Mouse (Mus musculus): ENCODE data around the gene Rad51. TPM values are rescaled to one million over a fixed set of nuclear protein-coding genes. Genes with fewer than 3 reads are reported as not detected.
A peak's percentile ranks its signal among the peaks of the same experiment; 100 is the strongest.

Rad51 gene
- polyA plus RNA-seq (2015; fragmentation: Nextera tagmentation; extraction: Ambion mirVana): 33.1 and 41.2 TPM in 2 replicates

DNA sequence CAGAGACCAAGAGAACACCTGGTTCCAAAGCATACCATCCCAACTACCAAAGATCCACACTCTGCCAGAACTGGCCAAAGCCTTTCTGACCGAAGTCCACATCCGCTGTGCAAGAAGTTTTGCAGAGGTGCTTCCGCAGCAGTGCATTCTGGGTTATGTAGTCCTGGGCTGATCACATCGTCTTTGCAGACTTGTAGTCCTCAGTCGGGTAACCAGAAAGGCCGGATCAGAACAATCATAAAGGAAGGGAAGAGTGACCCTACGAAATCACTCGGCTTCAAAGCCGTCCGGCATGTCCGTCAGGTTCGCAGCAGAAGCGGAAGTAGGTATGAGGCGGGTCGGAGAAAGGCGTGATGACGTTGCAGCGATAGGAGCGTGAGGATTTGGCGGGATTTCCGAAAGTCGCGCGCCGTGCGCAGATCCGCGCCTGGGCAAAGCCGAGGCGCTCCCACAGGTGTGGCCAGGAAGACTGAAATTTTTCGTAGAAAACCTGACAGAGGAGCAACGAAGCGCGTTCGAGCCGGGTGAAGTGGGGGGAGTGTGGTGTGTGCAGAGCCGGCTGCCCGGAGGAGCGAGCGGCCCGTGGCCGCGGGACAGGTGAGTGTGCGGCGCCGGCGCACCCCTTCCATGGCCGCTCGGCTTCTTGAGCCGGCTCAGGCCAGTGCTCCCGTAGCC lies at the start of gene Rad51:
TSS of gene Rad51 (plus strand) at position 356 of the 675 bp plus-strand sequence.
- peak within 1 kb of the TSS; percentile 90 for H3K4me2 ChIP-seq (ENCODE audit: low read depth, low read length)
- H3K27ac ChIP-seq (ENCODE audit: low read length): peak within 1 kb of the TSS; percentile 97
- peak; percentile 96 for ATAC-seq
- peaks cover 9% of the 10 kb centered on the region for H3K4me1 ChIP-seq (ENCODE audit: control insufficient read depth, insufficient read depth, low read length)
- no peaks in the 10 kb centered on the region for H3K9me3 ChIP-seq (ENCODE audit: control insufficient read depth, low read length)
- H3K36me3 ChIP-seq (ENCODE audit: control insufficient read depth, insufficient read depth, low read length): peaks cover 4% of the 10 kb centered on the region; the same call in 1 of the 2 replicates
- peak within 1 kb of the TSS; percentile 75 for H3K9ac ChIP-seq (ENCODE audit: low read depth, low read length)
- no peaks in the 10 kb centered on the region for H3K27me3 ChIP-seq (replicated peaks; ENCODE audit: control insufficient read depth, insufficient read depth, low read length)
- H3K4me3 ChIP-seq (ENCODE audit: low read length): peak within 1 kb of the TSS; percentile 82
- under 1% methylated on average over 51 of the region's 51 CpGs for WGBS

DNA sequence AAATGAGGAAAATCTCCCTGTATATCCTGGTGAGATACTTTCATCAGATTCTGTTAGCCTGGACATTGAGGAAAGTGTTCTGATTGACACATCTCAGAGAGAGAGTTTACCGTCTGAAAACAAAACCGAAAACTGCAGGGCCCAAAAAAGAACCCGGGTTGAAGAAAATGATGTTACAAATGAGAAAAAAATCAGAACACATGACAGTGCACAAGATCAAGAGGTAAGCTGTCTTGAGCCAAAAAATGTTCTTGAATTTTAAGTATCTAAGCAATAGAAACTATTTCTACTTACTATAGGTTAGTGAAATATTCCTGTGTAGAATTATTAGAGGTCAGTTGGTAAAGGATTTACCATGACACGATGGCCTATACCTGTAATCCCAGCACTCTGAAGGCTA lies 40.2 kb upstream of the Rad51 start:
- Histone ChIP-seq H3K4me2 (ENCODE audit: low read depth, low read length) (no peak overlapping the region), H3K4me1 (ENCODE audit: control insufficient read depth, insufficient read depth, low read length) (no peaks in the 10 kb centered on the region), H3K4me3 (ENCODE audit: low read length) (no peak overlapping the region), H3K27ac (ENCODE audit: low read length) (no peak overlapping the region), H3K27me3 (replicated peaks; ENCODE audit: control insufficient read depth, insufficient read depth, low read length) (no peaks in the 10 kb centered on the region), H3K36me3 (ENCODE audit: control insufficient read depth, insufficient read depth, low read length) (peaks cover 4% of the 10 kb centered on the region; the same call in 1 of the 2 replicates), H3K9me3 (ENCODE audit: control insufficient read depth, low read length) (no peaks in the 10 kb centered on the region), H3K9ac (ENCODE audit: low read depth, low read length) (no peak overlapping the region)
- WGBS: 88% methylated on average over 4 of the region's 4 CpGs
- ATAC-seq: no peak

DNA sequence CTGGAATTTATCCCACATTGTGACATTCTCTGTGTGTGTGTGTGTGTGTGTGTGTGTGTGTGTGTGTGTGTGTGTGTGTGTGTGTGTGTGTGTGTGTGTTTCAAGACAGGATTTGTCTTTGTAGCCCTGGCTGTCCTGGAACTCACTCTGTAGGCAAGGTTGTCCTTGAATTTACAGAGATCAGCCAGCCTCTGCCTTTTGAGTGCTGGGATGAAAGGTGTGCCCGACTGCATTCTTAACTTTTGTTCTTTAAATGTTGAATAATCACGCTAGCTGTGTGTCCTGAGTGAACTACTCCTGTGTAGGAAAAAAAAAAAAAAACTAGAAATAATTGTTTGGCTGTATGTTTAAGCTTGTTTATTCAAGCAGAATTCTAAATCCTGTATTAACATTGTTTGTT lies 26.4 kb upstream of the Rad51 start:
- Histone ChIP-seq H3K36me3 (ENCODE audit: control insufficient read depth, insufficient read depth, low read length) (peaks cover 3% of the 10 kb centered on the region; the same call in 1 of the 2 replicates), H3K4me2 (ENCODE audit: low read depth, low read length) (no peak overlapping the region), H3K4me3 (ENCODE audit: low read length) (no peak overlapping the region), H3K4me1 (ENCODE audit: control insufficient read depth, insufficient read depth, low read length) (no peaks in the 10 kb centered on the region), H3K9me3 (ENCODE audit: control insufficient read depth, low read length) (no peaks in the 10 kb centered on the region), H3K9ac (ENCODE audit: low read depth, low read length) (no peak overlapping the region), H3K27ac (ENCODE audit: low read length) (no peak overlapping the region), H3K27me3 (replicated peaks; ENCODE audit: control insufficient read depth, insufficient read depth, low read length) (no peaks in the 10 kb centered on the region)
- WGBS: 91% methylated on average over 2 of the region's 2 CpGs
- no peak for ATAC-seq

DNA sequence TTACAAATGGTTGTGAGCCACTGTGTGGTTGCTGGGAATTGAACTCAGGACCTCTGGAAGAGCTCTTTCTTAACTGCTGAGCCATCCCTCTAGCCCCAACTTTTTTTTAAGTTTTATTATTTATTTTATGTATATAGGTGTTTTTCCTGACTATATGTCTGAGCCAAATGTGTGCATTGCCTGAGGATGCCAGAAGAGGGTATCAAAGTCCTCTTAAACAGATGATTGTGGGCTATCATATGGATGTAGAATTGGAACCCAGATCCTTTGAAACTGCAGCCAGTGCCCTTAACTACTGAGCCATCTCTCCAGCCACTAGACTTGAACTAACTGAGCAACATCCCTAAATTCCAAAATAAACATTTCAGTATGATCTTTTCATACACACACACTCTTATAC lies 11.0 kb upstream of the Rad51 start:
- no peak overlapping the region for H3K27ac ChIP-seq (ENCODE audit: low read length)
- H3K9ac ChIP-seq (ENCODE audit: low read depth, low read length): no peak overlapping the region
- H3K9me3 ChIP-seq (ENCODE audit: control insufficient read depth, low read length): no peaks in the 10 kb centered on the region
- no peak overlapping the region for H3K4me3 ChIP-seq (ENCODE audit: low read length)
- H3K4me1 ChIP-seq (ENCODE audit: control insufficient read depth, insufficient read depth, low read length): no peaks in the 10 kb centered on the region
- ATAC-seq: no peak
- peaks cover 9% of the 10 kb centered on the region; the same call in 1 of the 2 replicates for H3K36me3 ChIP-seq (ENCODE audit: control insufficient read depth, insufficient read depth, low read length)
- no peaks in the 10 kb centered on the region for H3K27me3 ChIP-seq (replicated peaks; ENCODE audit: control insufficient read depth, insufficient read depth, low read length)
- no peak overlapping the region for H3K4me2 ChIP-seq (ENCODE audit: low read depth, low read length)

DNA sequence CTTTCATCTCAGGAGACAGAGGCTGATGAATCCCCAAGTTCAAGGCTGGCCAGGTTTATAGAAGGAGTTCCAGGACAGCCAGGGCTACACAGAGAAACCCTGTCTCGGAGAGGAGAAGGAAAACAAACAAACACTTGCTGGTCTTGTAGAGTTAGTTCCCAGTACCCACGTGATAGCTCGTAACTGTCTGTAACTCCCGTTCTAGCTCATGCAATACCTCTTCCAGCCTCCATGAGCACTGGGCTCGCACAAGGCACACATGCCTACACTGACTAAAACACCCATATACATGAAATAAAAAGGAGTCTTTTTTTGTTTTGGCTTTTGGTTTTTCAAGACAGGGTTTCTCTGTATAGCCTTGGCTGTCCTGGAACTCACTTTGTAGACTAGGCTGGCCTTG lies 6.0 kb upstream of the Rad51 start:
- H3K9ac ChIP-seq (ENCODE audit: low read depth, low read length): no peak overlapping the region
- peaks cover 9% of the 10 kb centered on the region; the same call in 1 of the 2 replicates for H3K36me3 ChIP-seq (ENCODE audit: control insufficient read depth, insufficient read depth, low read length)
- no peak overlapping the region for H3K4me2 ChIP-seq (ENCODE audit: low read depth, low read length)
- H3K27me3 ChIP-seq (replicated peaks; ENCODE audit: control insufficient read depth, insufficient read depth, low read length): no peaks in the 10 kb centered on the region
- H3K27ac ChIP-seq (ENCODE audit: low read length): no peak overlapping the region
- ATAC-seq: no peak
- no peaks in the 10 kb centered on the region for H3K9me3 ChIP-seq (ENCODE audit: control insufficient read depth, low read length)
- WGBS: 79% methylated on average over 5 of the region's 5 CpGs
- no peak overlapping the region for H3K4me3 ChIP-seq (ENCODE audit: low read length)
- no peaks in the 10 kb centered on the region for H3K4me1 ChIP-seq (ENCODE audit: control insufficient read depth, insufficient read depth, low read length)

DNA sequence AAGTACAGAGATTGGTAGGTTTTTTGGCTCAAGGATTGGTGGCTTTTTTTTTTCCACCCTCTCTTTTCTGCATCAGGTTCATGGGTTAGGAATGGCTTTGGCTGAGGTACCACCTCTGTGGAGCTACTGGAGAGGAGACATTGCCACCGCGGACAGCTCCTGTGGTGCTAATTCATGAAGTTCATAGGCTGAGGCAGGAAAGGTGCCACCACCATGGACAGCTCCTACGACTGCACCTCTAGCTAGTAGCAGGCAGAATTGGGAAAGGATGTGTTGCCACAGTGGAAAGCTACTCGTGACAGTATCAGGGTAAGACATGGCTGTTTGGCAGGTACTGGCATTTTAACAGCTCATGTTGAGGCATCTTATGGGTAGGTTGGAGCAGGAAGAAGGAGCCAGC lies 4.0 kb upstream of the Rad51 start:
- WGBS: 54% methylated on average over 4 of the region's 4 CpGs
- ATAC-seq: no peak
- Histone ChIP-seq H3K36me3 (ENCODE audit: control insufficient read depth, insufficient read depth, low read length) (no peaks in the 10 kb centered on the region), H3K4me1 (ENCODE audit: control insufficient read depth, insufficient read depth, low read length) (peaks cover 5% of the 10 kb centered on the region), H3K27ac (ENCODE audit: low read length) (no peak overlapping the region), H3K9me3 (ENCODE audit: control insufficient read depth, low read length) (no peaks in the 10 kb centered on the region), H3K4me2 (ENCODE audit: low read depth, low read length) (no peak overlapping the region), H3K27me3 (replicated peaks; ENCODE audit: control insufficient read depth, insufficient read depth, low read length) (no peaks in the 10 kb centered on the region), H3K4me3 (ENCODE audit: low read length) (no peak overlapping the region), H3K9ac (ENCODE audit: low read depth, low read length) (no peak overlapping the region)

DNA sequence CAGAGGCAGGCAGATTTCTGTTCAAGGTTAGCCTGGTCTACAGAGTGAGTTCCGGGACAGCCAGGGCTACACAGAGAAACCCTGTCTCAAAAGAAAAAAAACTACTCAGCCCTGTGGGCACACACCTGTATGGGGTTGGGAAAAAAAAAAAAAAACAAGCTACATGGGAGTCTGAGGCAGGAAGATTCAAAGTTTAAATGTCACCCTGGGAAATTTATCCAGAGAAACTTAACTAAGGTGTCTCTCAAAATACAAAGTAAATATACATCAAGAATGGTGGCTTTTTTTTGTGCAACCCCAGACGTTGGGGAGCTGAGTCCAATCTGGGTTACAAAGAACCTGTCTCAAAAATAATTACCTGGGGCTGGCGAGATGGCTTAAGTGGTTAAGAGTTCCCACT lies 1.5 kb upstream of the Rad51 start:
- ATAC-seq: no peak
- Histone ChIP-seq H3K36me3 (ENCODE audit: control insufficient read depth, insufficient read depth, low read length) (no peaks in the 10 kb centered on the region), H3K27ac (ENCODE audit: low read length) (no peak overlapping the region), H3K4me2 (ENCODE audit: low read depth, low read length) (no peak overlapping the region), H3K4me1 (ENCODE audit: control insufficient read depth, insufficient read depth, low read length) (peaks cover 9% of the 10 kb centered on the region), H3K9ac (ENCODE audit: low read depth, low read length) (no peak overlapping the region), H3K9me3 (ENCODE audit: control insufficient read depth, low read length) (no peaks in the 10 kb centered on the region), H3K27me3 (replicated peaks; ENCODE audit: control insufficient read depth, insufficient read depth, low read length) (no peaks in the 10 kb centered on the region), H3K4me3 (ENCODE audit: low read length) (no peak overlapping the region)
- 90% methylated on average over 3 of the region's 3 CpGs for WGBS

DNA sequence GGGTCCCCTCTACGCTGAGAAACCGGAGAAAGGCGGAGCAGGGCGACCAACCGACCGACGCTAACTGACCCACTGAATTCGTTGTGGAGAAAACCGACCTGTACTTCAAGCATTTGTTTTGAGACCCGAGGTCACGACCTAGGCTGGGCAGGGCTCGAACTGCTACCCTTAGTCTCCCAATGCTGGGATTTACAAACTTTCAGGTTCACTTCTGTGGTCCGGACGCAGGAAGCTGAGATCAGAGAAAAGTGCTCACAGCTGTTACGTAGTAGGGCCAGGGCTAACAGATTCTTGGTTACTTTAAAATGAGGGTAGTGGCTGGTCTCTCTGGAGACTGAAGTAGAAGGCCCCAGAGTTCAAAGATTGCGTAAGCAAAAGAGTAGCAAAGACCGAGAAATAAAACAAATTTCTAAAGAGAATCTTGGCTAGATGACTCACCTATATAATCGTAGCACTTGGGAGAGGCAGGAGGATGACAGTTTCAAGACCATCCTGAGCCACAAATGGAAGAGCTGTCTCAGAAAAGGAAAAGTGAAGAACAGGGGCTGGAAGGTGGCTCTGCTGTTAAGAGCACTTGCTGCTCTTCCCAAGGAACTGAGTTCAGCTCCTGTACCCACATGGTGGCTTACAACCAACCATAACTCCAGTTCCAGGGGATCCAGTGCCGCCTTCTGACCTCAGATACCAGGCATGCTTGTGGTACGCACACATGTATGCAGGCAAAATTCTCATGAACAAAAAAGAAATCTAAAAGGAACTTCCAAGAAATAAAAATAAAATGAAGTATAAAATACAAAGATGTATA lies 730 bp downstream of the Rad51 start:
- WGBS: 9% methylated on average over 20 of the region's 20 CpGs
- no peaks in the 10 kb centered on the region for H3K9me3 ChIP-seq (ENCODE audit: control insufficient read depth, low read length)
- H3K4me3 ChIP-seq (ENCODE audit: low read length): peak overlapping the region; percentile 82
- H3K36me3 ChIP-seq (ENCODE audit: control insufficient read depth, insufficient read depth, low read length): peaks cover 4% of the 10 kb centered on the region; the same call in 1 of the 2 replicates
- peak overlapping the region; percentile 90 for H3K4me2 ChIP-seq (ENCODE audit: low read depth, low read length)
- peak; percentile 6; the same call in 1 of the 2 replicates for ATAC-seq
- H3K27ac ChIP-seq (ENCODE audit: low read length): peak overlapping the region; percentile 97
- no peaks in the 10 kb centered on the region for H3K27me3 ChIP-seq (replicated peaks; ENCODE audit: control insufficient read depth, insufficient read depth, low read length)
- H3K9ac ChIP-seq (ENCODE audit: low read depth, low read length): peak overlapping the region; percentile 75
- H3K4me1 ChIP-seq (ENCODE audit: control insufficient read depth, insufficient read depth, low read length): peaks cover 9% of the 10 kb centered on the region

DNA sequence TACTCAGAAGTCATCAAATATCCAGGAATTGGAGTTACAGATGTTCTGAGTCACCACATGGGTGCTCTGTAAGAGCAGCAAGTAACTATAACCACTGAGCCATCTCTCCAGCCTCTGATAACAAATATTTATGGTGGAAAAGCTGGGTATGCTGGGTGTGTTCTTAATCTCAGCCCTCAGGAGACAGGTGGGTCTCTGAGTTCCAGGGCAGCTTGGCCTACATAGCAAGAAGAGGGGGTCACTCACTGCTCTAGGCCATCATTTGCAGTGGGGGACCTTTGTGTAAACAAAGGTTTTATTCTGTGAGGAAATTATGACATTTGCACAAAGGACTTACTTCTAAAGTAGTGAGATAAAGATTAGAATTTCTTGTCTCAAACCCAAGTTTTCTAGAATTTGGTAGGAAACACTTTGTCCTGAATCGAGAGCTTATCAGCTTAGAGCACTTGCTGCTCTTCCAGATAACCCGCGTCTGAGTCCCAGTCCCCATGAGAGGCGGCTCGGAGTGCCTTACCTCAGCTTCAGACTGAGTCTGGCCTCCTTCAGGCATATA lies 23.8 kb downstream of the Rad51 start:
- Histone ChIP-seq H3K9me3 (ENCODE audit: control insufficient read depth, low read length) (no peaks in the 10 kb centered on the region), H3K27me3 (replicated peaks; ENCODE audit: control insufficient read depth, insufficient read depth, low read length) (no peaks in the 10 kb centered on the region), H3K4me2 (ENCODE audit: low read depth, low read length) (no peak overlapping the region), H3K4me1 (ENCODE audit: control insufficient read depth, insufficient read depth, low read length) (no peaks in the 10 kb centered on the region), H3K27ac (ENCODE audit: low read length) (no peak overlapping the region), H3K36me3 (ENCODE audit: control insufficient read depth, insufficient read depth, low read length) (peaks cover 10% of the 10 kb centered on the region; the same call in 1 of the 2 replicates), H3K4me3 (ENCODE audit: low read length) (no peak overlapping the region), H3K9ac (ENCODE audit: low read depth, low read length) (no peak overlapping the region)
- 76% methylated on average over 5 of the region's 5 CpGs for WGBS
- no peak for ATAC-seq
